Mouse (Mus musculus) heart, embryonic 14.5 days (tissue): ENCODE measurements around the gene Olfr1222. TPM values are rescaled to one million over a fixed set of nuclear protein-coding genes. Genes with fewer than 3 reads are reported as not detected.
"Not testable (repeated sequence)": the region's sequence is repeated elsewhere in the genome, so short reads cannot be mapped to it uniquely, and the experiment has no call there.

Source experiments
- ATAC-seq: fragments of 200-750 bp; cut with Nextera tagmentation; 2 replicates; pipeline ENCODE4 v1.8.0; 2017; ENCODE audit warnings: low read depth, moderate TSS enrichment; ENCODE audit not compliant: insufficient number of reproducible peaks, insufficient read depth, low FRiP score
- H3K27ac ChIP-seq, 2 experiments: fragments of 200-500 bp in 1 of 2; fragments of 300-500 bp in 1 of 2; sonication (generic) in 1 of 2; replicated peaks in 1 of 2; 2 replicates each; pipeline ENCODE4 v1.5.1; 2012 to 2014; ENCODE audit warnings: low read depth in 2 of 2, low read length in 2 of 2, control low read depth in 1 of 2, mild to moderate bottlenecking in 1 of 2, mixed read lengths in 1 of 2; ENCODE audit not compliant: control insufficient read depth in 1 of 2, insufficient read depth in 1 of 2
- H3K27me3 ChIP-seq: fragments of 300-500 bp; sonication (generic); 2 replicates; pipeline ENCODE4 v1.6.1; 2014; ENCODE audit warnings: mild to moderate bottlenecking, low read length, control low read depth; ENCODE audit not compliant: control insufficient read depth, insufficient read depth
- H3K36me3 ChIP-seq: fragments of 300-500 bp; sonication (generic); 2 replicates; pipeline ENCODE4 v1.6.1; 2014; ENCODE audit warnings: mild to moderate bottlenecking, control low read depth, low read length, mixed read lengths; ENCODE audit not compliant: control insufficient read depth, insufficient read depth
- H3K4me1 ChIP-seq, 2 experiments: fragments of 200-500 bp in 1 of 2; fragments of 300-500 bp in 1 of 2; sonication (generic) in 1 of 2; 2 replicates each; pipeline ENCODE4 v1.6.1; 2012 to 2014; ENCODE audit warnings: low read length in 2 of 2, control low read depth in 1 of 2, mixed read lengths in 1 of 2; ENCODE audit not compliant: control insufficient read depth in 2 of 2, insufficient read depth in 2 of 2
- H3K4me2 ChIP-seq: fragments of 300-500 bp; sonication (generic); 2 replicates; pipeline ENCODE4 v1.6.1; 2014; ENCODE audit warnings: mild to moderate bottlenecking, low read length
- H3K4me3 ChIP-seq, 2 experiments: fragments of 200-500 bp in 1 of 2; fragments of 300-500 bp in 1 of 2; sonication (generic) in 1 of 2; 2 replicates each; pipeline ENCODE4 v1.5.1; 2012 to 2014; ENCODE audit warnings: low read length in 2 of 2, mild to moderate bottlenecking in 2 of 2, control low read depth in 1 of 2, low read depth in 1 of 2, moderate library complexity in 1 of 2; ENCODE audit not compliant: control insufficient read depth in 1 of 2, insufficient read depth in 1 of 2
- H3K9ac ChIP-seq: fragments of 300-500 bp; sonication (generic); 2 replicates; pipeline ENCODE4 v1.6.1; 2014; ENCODE audit warnings: mild to moderate bottlenecking, low read length
- H3K9me3 ChIP-seq: fragments of 300-500 bp; sonication (generic); 2 replicates; pipeline ENCODE4 v1.6.1; 2016; ENCODE audit warnings: low read length, control low read depth; ENCODE audit not compliant: control insufficient read depth
- WGBS: fragments of 180-500 bp; shearing (Covaris S2); extraction: QIAGEN DNeasy Blood & Tissue Kit; methylation state at CpG from one replicate; pipeline ENCODE4 v1.1.7; 2014; 5-methylcytosine and 5-hydroxymethylcytosine counted together
- polyA plus RNA-seq: library from polyadenylated mRNA; unstranded; fragments of >200 nt; fragmentation: Nextera tagmentation; extraction: Ambion mirVana; gene quantifications from 2 replicates; pipeline ENCODE4 v1.2.1, GENCODE M21; 2014

Gene Olfr1222
- polyA plus RNA-seq = not detected in 2 replicates

GRCm38 (mm10) chr2:89132954-89133353, at the start of gene Olfr1222:
TSS of gene Olfr1222 (minus strand) at chr2:89133054.
- H3K9me3 ChIP-seq = no peaks in the 10 kb centered on the region
- no peaks in the 10 kb centered on the region for H3K4me1 ChIP-seq
- ATAC-seq = no peak
- no peak within 1 kb of the TSS for H3K4me3 ChIP-seq
- no peak within 1 kb of the TSS for H3K27ac ChIP-seq
- H3K36me3 ChIP-seq = no peaks in the 10 kb centered on the region
- 12% methylated on average over 3 of the region's 3 CpGs for WGBS
- no peaks in the 10 kb centered on the region for H3K27me3 ChIP-seq
- H3K4me2 ChIP-seq = no peak within 1 kb of the TSS
- H3K9ac ChIP-seq = no peak within 1 kb of the TSS

- Histone ChIP-seq H3K4me3 (no peak within 1 kb of the TSS), H3K9ac (no peak within 1 kb of the TSS), H3K4me2 (no peak within 1 kb of the TSS), H3K4me1 (no peaks in the 10 kb centered on the region), H3K27ac (no peak within 1 kb of the TSS), H3K36me3 (no peaks in the 10 kb centered on the region), H3K9me3 (no peaks in the 10 kb centered on the region), H3K27me3 (no peaks in the 10 kb centered on the region)
- 89% methylated on average over 1 of the region's 1 CpGs for WGBS
- ATAC-seq = no peak
Observed at GRCm38 (mm10) chr2:89174569-89174968, 41.7 kb upstream of the Olfr1222 start, which contains the start of gene Olfr1225. TSS of gene Olfr1225 (minus strand) at chr2:89174669.

- H3K27ac ChIP-seq, H3K27me3 ChIP-seq, H3K36me3 ChIP-seq, H3K9me3 ChIP-seq, H3K4me3 ChIP-seq, ATAC-seq, H3K4me2 ChIP-seq, H3K9ac ChIP-seq, H3K4me1 ChIP-seq: not testable (repeated sequence)
- WGBS = 77% methylated on average over 4 of the region's 4 CpGs
Observed at GRCm38 (mm10) chr2:89164711-89165110, 31.9 kb upstream of the Olfr1222 start.

- not testable (repeated sequence) for ATAC-seq, H3K27me3 ChIP-seq, H3K9ac ChIP-seq, H3K4me3 ChIP-seq, H3K36me3 ChIP-seq, H3K4me1 ChIP-seq, H3K9me3 ChIP-seq, H3K4me2 ChIP-seq, H3K27ac ChIP-seq
- WGBS = 91% methylated on average over 8 of the region's 8 CpGs
Observed at GRCm38 (mm10) chr2:89163991-89164390, 31.1 kb upstream of the Olfr1222 start, which contains the start of gene Olfr1224-ps1. TSS of gene Olfr1224-ps1 (minus strand) at chr2:89164091.

- Histone ChIP-seq H3K4me1 (no peaks in the 10 kb centered on the region), H3K4me2 (no peak within 1 kb of the TSS), H3K9me3 (no peaks in the 10 kb centered on the region), H3K27me3 (no peaks in the 10 kb centered on the region), H3K27ac (no peak within 1 kb of the TSS), H3K36me3 (no peaks in the 10 kb centered on the region), H3K9ac (no peak within 1 kb of the TSS), H3K4me3 (no peak within 1 kb of the TSS)
- ATAC-seq = no peak
- WGBS = 50% methylated on average over 1 of the region's 1 CpGs
Observed at GRCm38 (mm10) chr2:89151460-89151859, 18.6 kb upstream of the Olfr1222 start, which contains the start of gene Olfr1223. TSS of gene Olfr1223 (minus strand) at chr2:89151560.

- no peak for ATAC-seq
- WGBS = 76% methylated on average over 2 of the region's 2 CpGs
Observed at GRCm38 (mm10) chr2:89117183-89117582, 15.7 kb downstream of the Olfr1222 start, which contains the start of gene Olfr1221. TSS of gene Olfr1221 (minus strand) at chr2:89117283.

GRCm38 (mm10) chr2:89106735-89107134, 26.1 kb downstream of the Olfr1222 start, which contains the start of gene Olfr1220:
TSS of gene Olfr1220 (minus strand) at chr2:89106835.
- Histone ChIP-seq H3K9ac (no peak within 1 kb of the TSS), H3K9me3 (no peaks in the 10 kb centered on the region), H3K27me3 (no peaks in the 10 kb centered on the region), H3K4me3 (no peak within 1 kb of the TSS), H3K4me2 (no peak within 1 kb of the TSS), H3K27ac (no peak within 1 kb of the TSS), H3K36me3 (no peaks in the 10 kb centered on the region), H3K4me1 (no peaks in the 10 kb centered on the region)
- WGBS = 63% methylated on average over 3 of the region's 3 CpGs
- ATAC-seq = no peak

More at GRCm38 (mm10) chr2:89117183-89117582, 15.7 kb downstream of the Olfr1222 start, which contains the start of gene Olfr1221:
- Histone ChIP-seq H3K9ac (no peak within 1 kb of the TSS), H3K36me3 (no peaks in the 10 kb centered on the region), H3K27me3 (no peaks in the 10 kb centered on the region), H3K9me3 (no peaks in the 10 kb centered on the region), H3K27ac (no peak within 1 kb of the TSS), H3K4me3 (no peak within 1 kb of the TSS), H3K4me1 (no peaks in the 10 kb centered on the region), H3K4me2 (no peak within 1 kb of the TSS)

- ATAC-seq = no peak
- no peaks in the 10 kb centered on the region for H3K36me3 ChIP-seq
Observed at GRCm38 (mm10) chr2:89105651-89106050, 27.2 kb downstream of the Olfr1222 start.

More at GRCm38 (mm10) chr2:89105651-89106050, 27.2 kb downstream of the Olfr1222 start:
- Histone ChIP-seq H3K4me3 (no peak overlapping the region), H3K4me1 (no peaks in the 10 kb centered on the region), H3K9ac (no peak overlapping the region), H3K9me3 (no peaks in the 10 kb centered on the region), H3K27me3 (no peaks in the 10 kb centered on the region), H3K4me2 (no peak overlapping the region), H3K27ac (no peak overlapping the region)
